Mouse (Mus musculus) kidney, postnatal 4 days (tissue): ENCODE data around the gene Bcl11b.
A peak's percentile ranks its signal among the peaks of the same experiment; 100 is the strongest.

ENCODE experiments used
- DNase-seq, 2 experiments: peaks; one replicate each; pipeline ENCODE4 v3.0.0; 2021; ENCODE audit warnings: mixed read lengths in 2 of 2

Gene Bcl11b

GRCm38 (mm10) chr12:107930611-107931350 is 72.6 kb downstream of the Bcl11b start:
- peak; percentile 49 to 63 for DNase-seq

DNA sequence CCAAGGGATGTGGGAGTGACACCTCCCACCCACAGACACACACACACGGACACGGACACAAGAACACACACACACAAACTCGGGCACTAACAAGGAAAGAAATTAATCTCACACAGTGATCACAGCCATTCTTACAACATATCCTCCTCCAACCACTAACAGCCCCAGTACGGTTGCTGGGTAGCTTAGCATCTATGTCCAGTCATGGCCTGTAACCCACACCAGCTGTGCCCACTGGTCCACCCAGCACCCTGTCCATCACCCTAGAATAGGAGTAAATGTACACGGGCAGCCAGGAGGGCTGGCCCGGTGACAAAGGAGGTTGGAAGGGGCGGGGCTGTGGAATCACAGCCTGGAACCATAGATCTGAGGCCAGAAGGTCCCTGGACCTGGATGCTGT is 74.5 kb downstream of the Bcl11b start:
- peak; percentile 18 to 34 for DNase-seq

DNA sequence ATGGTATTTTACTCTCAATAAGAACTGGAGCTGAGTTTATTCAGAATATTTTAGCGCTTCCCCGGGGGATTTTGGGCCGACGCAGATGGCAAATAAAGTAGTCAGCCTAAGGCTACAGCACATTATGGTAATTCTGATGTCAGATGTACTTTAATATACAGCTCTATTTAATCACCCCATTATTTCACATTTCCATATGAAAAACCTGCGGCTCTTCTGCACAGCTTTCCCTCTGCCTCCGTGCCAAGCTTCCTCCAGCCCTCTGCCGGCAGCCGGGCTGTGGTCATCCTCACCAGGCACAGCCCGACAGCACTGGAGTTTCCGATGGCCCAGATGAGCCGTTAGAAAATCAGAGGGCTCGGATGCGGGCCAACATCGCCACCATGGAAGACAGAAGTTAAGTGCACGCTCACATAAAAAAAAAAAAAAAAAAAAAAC is 74.9 kb downstream of the Bcl11b start:
- peak; percentile 34 to 45 for DNase-seq

DNA sequence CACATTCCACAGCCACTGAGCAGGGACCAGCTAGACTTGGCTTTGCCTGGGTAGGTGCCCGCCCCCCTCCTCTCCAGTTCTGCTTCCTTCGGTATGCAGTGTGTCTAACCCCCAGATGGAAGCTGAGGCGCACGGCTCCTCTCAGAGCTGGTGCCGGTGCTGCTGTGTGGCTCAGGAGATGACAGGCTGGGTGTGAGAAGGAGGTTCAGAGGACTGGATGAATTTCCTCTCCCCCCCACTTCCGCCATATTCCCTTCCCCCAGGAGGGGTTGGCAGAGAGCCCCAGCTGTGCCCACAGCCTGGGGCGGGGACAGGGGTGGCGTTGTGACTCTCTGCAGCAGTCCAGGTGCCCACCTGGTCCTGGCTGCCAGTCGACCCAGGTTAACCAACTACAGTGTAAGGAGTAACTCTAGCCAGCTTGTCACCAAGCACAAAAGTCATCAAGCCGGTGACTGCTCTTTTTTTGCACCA is 75.4 kb downstream of the Bcl11b start:
- DNase-seq, result peak; percentile 40 to 66

- DNase-seq, result no peak
These were observed 77.1 kb downstream of the Bcl11b start for GRCm38 (mm10) chr12:107926074-107926855.

GRCm38 (mm10) chr12:107924696-107925095 is 78.7 kb downstream of the Bcl11b start:
- no peak for DNase-seq

DNA sequence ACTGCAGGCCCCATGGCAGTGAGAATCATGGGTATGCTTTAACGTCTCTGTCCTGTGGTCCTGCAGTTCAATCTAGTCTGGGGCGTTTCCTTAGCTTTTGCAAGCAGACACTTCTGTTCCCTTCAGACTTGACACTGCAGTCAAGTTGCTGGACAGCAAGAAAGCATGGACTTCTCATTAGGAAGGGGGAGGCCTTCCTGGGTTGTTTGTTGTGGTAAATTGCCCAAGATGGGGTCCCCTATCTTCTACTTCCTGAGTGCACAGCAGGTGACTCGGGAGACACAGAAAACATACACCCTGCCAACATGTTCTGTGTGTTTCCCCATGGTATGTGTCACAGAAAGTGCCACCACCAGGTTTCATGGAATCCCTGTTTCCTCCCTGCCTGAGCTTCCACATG is 79.4 kb downstream of the Bcl11b start:
- DNase-seq, result no peak

DNA sequence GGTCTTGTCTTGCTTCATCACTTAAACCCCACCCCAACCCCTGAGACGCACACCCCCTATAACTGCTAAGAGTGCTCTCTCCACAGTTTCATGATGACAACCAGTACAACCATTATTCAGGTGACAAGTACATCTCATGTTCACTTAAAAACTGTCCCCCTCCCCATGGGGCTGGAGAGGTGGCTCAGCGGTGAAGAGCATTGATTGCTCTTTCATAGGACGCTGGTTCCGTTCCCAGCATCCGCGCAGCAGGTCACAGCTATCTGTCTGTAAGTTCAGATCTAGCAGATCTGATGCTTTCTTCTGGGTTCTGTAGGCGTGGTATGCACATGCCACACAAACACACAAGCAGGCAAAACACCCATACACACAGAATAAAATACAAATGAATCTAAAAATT is 81.2 kb downstream of the Bcl11b start:
- no peak for DNase-seq

DNA sequence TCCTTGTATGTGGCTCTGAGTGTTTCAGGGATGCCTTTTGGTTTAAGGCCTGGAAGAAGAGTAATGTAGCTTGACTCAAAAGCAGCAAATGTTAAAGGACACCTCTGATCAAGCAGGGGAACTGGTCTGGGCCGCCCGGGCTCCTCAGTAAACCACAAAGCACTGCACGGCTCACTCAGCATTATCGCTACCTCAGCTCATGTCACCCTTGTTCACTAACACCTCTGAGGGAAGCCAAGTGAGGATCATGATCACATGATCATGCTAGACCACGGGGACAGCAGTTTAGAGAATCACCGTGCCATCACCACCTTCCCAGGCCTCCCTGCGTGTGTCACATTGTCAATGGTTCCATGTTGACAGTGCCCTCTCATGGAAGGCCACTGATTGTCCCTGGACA is 81.8 kb downstream of the Bcl11b start:
- DNase-seq, result no peak

DNA sequence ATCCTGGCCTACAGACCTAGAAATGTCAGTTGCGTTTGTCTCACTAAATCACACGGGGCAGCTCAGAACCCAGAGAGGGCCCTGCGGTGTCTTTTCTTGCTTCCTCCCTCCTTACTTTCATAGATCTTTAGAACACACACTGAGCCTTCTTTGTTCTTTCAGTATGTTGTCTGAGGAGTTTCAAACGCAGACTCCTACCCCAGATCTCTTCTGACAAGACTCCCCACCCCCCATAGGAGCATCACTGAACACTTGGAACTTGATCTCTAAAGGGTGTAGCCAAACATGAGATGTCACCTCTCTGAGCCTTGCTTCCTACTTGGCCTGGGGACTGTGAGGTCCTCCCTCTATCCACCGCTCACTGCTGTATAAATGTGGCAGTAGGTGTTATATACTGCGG is 82.2 kb downstream of the Bcl11b start:
- no peak for DNase-seq

DNA sequence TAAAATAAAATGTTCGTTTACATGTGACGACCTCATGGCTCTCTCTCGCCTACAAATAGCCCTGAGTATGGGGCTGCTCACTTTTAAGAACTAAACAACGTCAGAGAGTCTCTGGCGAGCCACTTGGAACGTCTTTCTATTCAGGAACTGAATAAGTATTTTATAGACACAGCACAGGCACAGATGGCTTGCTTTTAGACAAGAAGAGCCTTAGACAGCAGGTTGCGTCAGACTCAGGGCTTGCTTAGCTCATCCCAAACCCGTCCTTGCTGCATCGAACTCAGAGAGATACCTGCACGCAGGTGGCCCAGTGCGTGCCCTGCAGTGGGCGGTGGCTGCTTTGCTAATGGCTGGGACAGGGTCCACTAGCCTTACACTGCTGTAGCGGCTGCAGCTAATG is 82.7 kb downstream of the Bcl11b start:
- no peak for DNase-seq

GRCm38 (mm10) chr12:107920076-107920475 is 83.3 kb downstream of the Bcl11b start:
- no peak for DNase-seq

- no peak for DNase-seq
These were observed 84.6 kb downstream of the Bcl11b start for GRCm38 (mm10) chr12:107918779-107919178.

DNA sequence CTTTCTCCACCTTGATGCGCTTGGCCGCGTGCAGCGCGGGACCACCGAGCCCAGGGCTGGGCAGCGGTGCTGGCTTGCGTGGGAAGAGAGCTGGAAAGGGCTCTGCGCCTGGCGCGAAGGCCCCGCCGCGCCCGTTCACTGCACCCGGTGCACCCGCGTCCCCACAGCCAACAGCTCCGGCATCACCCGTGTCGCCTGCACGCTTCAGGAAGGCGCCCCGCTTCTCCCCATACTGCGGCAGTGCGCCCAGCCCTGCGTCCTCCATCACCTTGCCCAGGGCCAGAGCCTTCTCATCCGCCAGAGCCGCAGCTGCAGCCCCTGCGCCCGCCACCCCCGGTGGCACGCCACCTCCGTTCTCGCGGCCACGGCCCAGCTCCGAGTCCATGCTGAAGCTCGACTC is 87.4 kb downstream of the Bcl11b start:
- no peak for DNase-seq

- DNase-seq, result no peak
These were observed 88.0 kb downstream of the Bcl11b start for GRCm38 (mm10) chr12:107915396-107915795.

DNA sequence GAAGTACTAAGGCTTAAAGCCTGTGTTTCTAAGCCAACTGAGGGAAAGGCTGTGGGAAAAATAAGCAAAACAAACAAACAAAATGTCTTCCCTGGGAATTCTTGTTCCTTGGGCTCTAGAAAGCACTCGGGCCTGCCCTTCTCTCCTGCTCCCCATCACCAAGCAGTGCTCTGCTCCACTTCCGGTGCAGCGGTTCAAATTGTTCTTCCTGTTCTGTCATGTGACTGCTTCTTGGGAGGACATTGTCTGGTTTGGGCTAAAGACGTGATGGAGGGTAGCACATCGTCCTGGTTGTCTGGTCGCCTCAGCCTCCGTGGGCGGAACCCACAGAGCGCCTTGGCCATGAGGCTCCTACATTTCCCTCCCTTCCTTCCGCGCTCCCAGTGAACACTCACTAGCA is 94.6 kb downstream of the Bcl11b start:
- no peak for DNase-seq

GRCm38 (mm10) chr12:107905333-107905732 is 98.1 kb downstream of the Bcl11b start:
- no peak for DNase-seq

GRCm38 (mm10) chr12:107904457-107904856 is 98.9 kb downstream of the Bcl11b start:
- no peak for DNase-seq

- peak; percentile 31 to 47 for DNase-seq
These were observed 99.5 kb downstream of the Bcl11b start for GRCm38 (mm10) chr12:107903949-107904348.

- DNase-seq, result no peak
These were observed 112.0 kb downstream of the Bcl11b start for GRCm38 (mm10) chr12:107891449-107891848.

- DNase-seq, result no peak
These were observed 113.1 kb downstream of the Bcl11b start for GRCm38 (mm10) chr12:107890326-107890725.

DNA sequence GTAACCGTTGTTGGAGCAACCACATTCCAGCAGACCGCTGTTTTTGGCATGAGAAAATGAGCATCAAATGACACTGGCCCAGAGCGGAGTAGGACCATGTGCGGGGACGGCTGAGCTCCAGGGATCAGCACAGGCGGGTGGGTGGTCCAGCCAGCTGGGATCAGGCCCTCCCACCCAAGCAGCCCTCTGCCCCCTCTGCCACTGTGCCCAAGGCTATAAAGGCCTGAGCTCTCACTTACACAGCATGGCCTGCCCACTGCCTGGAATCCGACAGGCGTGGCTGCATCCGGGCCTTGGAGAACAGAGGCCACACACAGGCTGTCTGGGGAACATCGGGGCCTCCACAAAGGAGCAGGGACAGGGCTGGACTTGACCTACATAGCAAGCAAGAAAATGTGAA is 113.6 kb downstream of the Bcl11b start:
- DNase-seq, result peak; percentile 18 to 31

DNA sequence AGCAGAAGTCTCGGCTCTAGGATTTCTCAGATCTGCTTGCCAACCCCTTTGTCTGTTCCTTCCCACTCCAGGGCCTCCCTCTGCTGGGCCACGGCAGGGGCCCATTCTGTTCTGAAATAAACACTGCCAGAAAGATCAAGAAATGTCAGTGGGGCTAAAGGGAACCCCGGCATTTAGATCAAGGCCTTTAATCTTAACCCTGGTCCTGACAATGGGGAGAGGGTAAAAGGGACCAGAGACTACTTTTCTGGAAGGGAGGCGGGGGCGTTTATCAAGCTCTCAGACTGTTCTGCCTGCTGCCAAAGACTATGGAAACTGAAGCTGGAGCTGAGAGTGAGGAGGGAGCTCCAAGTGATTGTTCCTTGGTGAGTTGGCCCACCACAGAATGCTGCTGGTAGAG is 114.8 kb downstream of the Bcl11b start:
- no peak for DNase-seq

GRCm38 (mm10) chr12:107888049-107888448 is 115.4 kb downstream of the Bcl11b start:
- DNase-seq, result no peak
